Mouse (Mus musculus): ENCODE data around the gene Gucy1b1.

- no peak for TF ChIP-seq CTCF (IDR thresholded peaks at IDR 0.05; ENCODE audit: insufficient read depth, low read length)
- TF ChIP-seq POLR2A (IDR thresholded peaks at IDR 0.05; ENCODE audit: borderline replicate concordance, extremely low read depth, low read depth, low read length), result no peak
These were observed 17.3 kb downstream of the Gucy1b1 start for GRCm38 (mm10) chr3:82057201-82057600.

All from lung, adult 2 months (tissue).